Comparison of ENCODE assay signal across 9 mouse cellular contexts in genomic region chr12:99329301-99330257, GRCm38 (mm10).
DNase-seq lines count a peak whose midpoint lies in the region; ATAC-seq and TF ChIP-seq lines count a peak whose summit lies in the region.
"Had no signal": no experiment of that assay in that cellular context is flagged by ENCODE, and none has a peak within 500 bp of the region (broad histone marks: within the 10 kb centered on the region; RNA-seq: fewer than 3 reads in every experiment).

No protein-coding gene starts in this region.

- H3K27ac ChIP-seq in kidney, postnatal 0 days, result no peak overlapping the region
- H3K27ac ChIP-seq in forebrain, embryonic 13.5 days, result peak overlapping the region; percentile 84
- peak overlapping the region; percentile 79 for H3K27ac ChIP-seq in midbrain, embryonic 13.5 days
- H3K27ac ChIP-seq in layer of hippocampus, adult 2 months, result no peak overlapping the region

- H3K9ac ChIP-seq in kidney, postnatal 0 days (ENCODE audit: low read depth, low read length), result no peak overlapping the region
- peak overlapping the region; percentile 55; the same call in 1 of the 2 replicates for H3K9ac ChIP-seq in forebrain, embryonic 13.5 days
- H3K9ac ChIP-seq in midbrain, embryonic 13.5 days (replicated peaks), result 0 out of 2 replicates have a peak overlapping the region, but pooled peaks have one; percentile 1

- no peaks in the 10 kb centered on the region for H3K27me3 ChIP-seq in kidney, postnatal 0 days (ENCODE audit: insufficient read depth, low read length)
- no peaks in the 10 kb centered on the region for H3K27me3 ChIP-seq in forebrain, embryonic 13.5 days
- no peaks in the 10 kb centered on the region for H3K27me3 ChIP-seq in midbrain, embryonic 13.5 days
- H3K27me3 ChIP-seq: megakaryocyte, embryonic 14.5 days had no signal

- no peak for TF ChIP-seq CTCF in kidney, postnatal 0 days (IDR thresholded peaks at IDR 0.05; ENCODE audit: low read depth)
- TF ChIP-seq CTCF in layer of hippocampus, adult 2 months (conservative IDR thresholded peaks at IDR 0.05), result no peak

- no peaks in the 10 kb centered on the region for H3K36me3 ChIP-seq in kidney, postnatal 0 days (ENCODE audit: insufficient read depth, low read length)
- H3K36me3 ChIP-seq in forebrain, embryonic 13.5 days (ENCODE audit: poor library complexity, severe bottlenecking), result no peaks in the 10 kb centered on the region
- 0 out of 2 replicates have a peak, but pooled peaks cover 2% of the 10 kb centered on the region for H3K36me3 ChIP-seq in midbrain, embryonic 13.5 days

- H3K9me3 ChIP-seq in kidney, postnatal 0 days (replicated peaks; ENCODE audit: low read length), result no peaks in the 10 kb centered on the region
- no peaks in the 10 kb centered on the region for H3K9me3 ChIP-seq in forebrain, embryonic 13.5 days (replicated peaks)
- H3K9me3 ChIP-seq in midbrain, embryonic 13.5 days, result no peaks in the 10 kb centered on the region
- H3K9me3 ChIP-seq: megakaryocyte, embryonic 14.5 days had no signal

- WGBS in kidney, postnatal 0 days, result 32% methylated on average over 20 of the region's 20 CpGs
- WGBS in forebrain, embryonic 13.5 days, result 4% methylated on average over 20 of the region's 20 CpGs
- 2% methylated on average over 20 of the region's 20 CpGs for WGBS in midbrain, embryonic 13.5 days

- no peak overlapping the region for H3K4me2 ChIP-seq in kidney, postnatal 0 days (ENCODE audit: low read length)
- H3K4me2 ChIP-seq in forebrain, embryonic 13.5 days, result peak overlapping the region; percentile 35
- H3K4me2 ChIP-seq in midbrain, embryonic 13.5 days (replicated peaks), result peak overlapping the region; percentile 35

- no peak for DNase-seq in kidney, postnatal 0 days (ENCODE audit: low spot score)
- DNase-seq in kidney, postnatal 25 days, result no peak
- DNase-seq in ovary, postnatal 14 days (ENCODE audit: low spot score), result no peak
- DNase-seq in layer of hippocampus, adult 9-10 months (ENCODE audit: low spot score), result no peak
- DNase-seq in layer of hippocampus, adult 2 months (ENCODE audit: low spot score in 2 of 2), result no peak
- DNase-seq in lung, postnatal 10 days, result no peak

- H3K4me3 ChIP-seq in kidney, postnatal 0 days (replicated peaks; ENCODE audit: low read depth, low read length), result no peak overlapping the region
- no peak overlapping the region for H3K4me3 ChIP-seq in forebrain, embryonic 13.5 days
- no peak overlapping the region for H3K4me3 ChIP-seq in midbrain, embryonic 13.5 days (replicated peaks)
- no peak overlapping the region for H3K4me3 ChIP-seq in layer of hippocampus, adult 2 months
- H3K4me3 ChIP-seq: megakaryocyte, embryonic 14.5 days had no signal

- ATAC-seq in kidney, postnatal 0 days (replicated peaks; ENCODE audit: low FRiP score, low read depth), result peak; percentile 29; the same call in 1 of the 2 replicates
- peak; percentile 71; the same call in 1 of the 2 replicates for ATAC-seq in forebrain, embryonic 13.5 days
- ATAC-seq in midbrain, embryonic 13.5 days, result peak; percentile 82

- H3K4me1 ChIP-seq in kidney, postnatal 0 days (replicated peaks; ENCODE audit: insufficient read depth, low read length), result peaks cover 8% of the 10 kb centered on the region
- H3K4me1 ChIP-seq in forebrain, embryonic 13.5 days, result peaks cover 91% of the 10 kb centered on the region
- peaks cover 89% of the 10 kb centered on the region for H3K4me1 ChIP-seq in midbrain, embryonic 13.5 days (replicated peaks)

Comparison
In these comparisons a context has a peak if more than half of its experiments do, and no peak if none do; other contexts are left out.
1. ATAC-seq: peak in every context shown above with its lines; median percentile 82 in midbrain, embryonic 13.5 days; 71 in forebrain, embryonic 13.5 days; 29 in kidney, postnatal 0 days.
2. H3K27ac ChIP-seq: peak in forebrain, embryonic 13.5 days (single experiment) and midbrain, embryonic 13.5 days (single experiment); none in kidney, postnatal 0 days (single experiment) and layer of hippocampus, adult 2 months (single experiment).